Mouse (Mus musculus) MEL (cell line): ENCODE measurements around the gene Zmynd12.

ENCODE experiments used
- CTCF ChIP-seq, 3 experiments: IDR thresholded peaks in 2 of 3; conservative IDR thresholded peaks in 1 of 3; 2 replicates each; pipeline ENCODE4 v1.5.1; 2011 to 2012; ENCODE audit warnings: low read length in 3 of 3, low read depth in 2 of 3, mild to moderate bottlenecking in 2 of 3, improper control_type of control experiment in 1 of 3, inconsistent platforms in 1 of 3, mixed read lengths in 1 of 3, moderate library complexity in 1 of 3; ENCODE audit not compliant: control insufficient read depth in 1 of 3, insufficient read depth in 1 of 3, poor library complexity in 1 of 3, severe bottlenecking in 1 of 3
- E2F4 ChIP-seq: IDR thresholded peaks from 2 replicates; pipeline ENCODE4 v1.6.1; 2011; ENCODE audit warnings: low read depth, low read length, improper control_type of control experiment, borderline replicate concordance
- EP300 ChIP-seq, 2 experiments: IDR thresholded peaks; 2 replicates each; pipeline ENCODE4 v1.6.1; 2011; ENCODE audit warnings: improper control_type of control experiment in 2 of 2, low read length in 2 of 2, low read depth in 1 of 2, mild to moderate bottlenecking in 1 of 2
- MAX ChIP-seq: IDR thresholded peaks from 2 replicates; pipeline ENCODE4 v1.6.1; 2011; ENCODE audit warnings: low read length, improper control_type of control experiment
- NRF1 ChIP-seq: IDR thresholded peaks from 2 replicates; pipeline ENCODE4 v1.6.1; 2014; ENCODE audit warnings: low read depth, mild to moderate bottlenecking, inconsistent platforms, low read length, improper control_type of control experiment, moderate library complexity; ENCODE audit not compliant: poor library complexity, insufficient read depth, severe bottlenecking
- POLR2A ChIP-seq, 2 experiments: IDR thresholded peaks; 2 replicates each; pipeline ENCODE4 v1.6.1; 2011 to 2012; ENCODE audit warnings: low read length in 2 of 2, mild to moderate bottlenecking in 2 of 2, control low read depth in 1 of 2, improper control_type of control experiment in 1 of 2, low read depth in 1 of 2, moderate library complexity in 1 of 2; ENCODE audit not compliant: control insufficient read depth in 1 of 2, insufficient read depth in 1 of 2, poor library complexity in 1 of 2
- POLR2AphosphoS2 ChIP-seq: IDR thresholded peaks from 2 replicates; pipeline ENCODE4 v1.6.1; 2011; ENCODE audit warnings: low read length, improper control_type of control experiment
- POLR2AphosphoS5 ChIP-seq: IDR thresholded peaks from 2 replicates; pipeline ENCODE4 v1.6.1; 2012; ENCODE audit warnings: low read depth, borderline replicate concordance, mild to moderate bottlenecking, inconsistent platforms, low read length, moderate library complexity, mixed read lengths
- SMC3 ChIP-seq: IDR thresholded peaks from 2 replicates; pipeline ENCODE4 v1.6.1; 2011; ENCODE audit warnings: low read depth, low read length, improper control_type of control experiment
- ZNF384 ChIP-seq: IDR thresholded peaks from 2 replicates; pipeline ENCODE4 v1.6.1; 2012; ENCODE audit warnings: low read depth, mild to moderate bottlenecking, inconsistent platforms, low read length, improper control_type of control experiment

GRCm38 (mm10) chr4:119398751-119399150, 23.9 kb upstream of the Zmynd12 start:
- TF ChIP-seq EP300 (IDR thresholded peaks at IDR 0.05; ENCODE audit: low read depth in 1 of 2, low read length in 2 of 2) (no peak), CTCF (IDR thresholded peaks at IDR 0.05 in 2 of 3, conservative IDR thresholded peaks at IDR 0.05 in 1 of 3; ENCODE audit: control insufficient read depth in 1 of 3, insufficient read depth in 1 of 3, low read depth in 2 of 3, low read length in 3 of 3, poor library complexity in 1 of 3, severe bottlenecking in 1 of 3) (no peak), POLR2AphosphoS5 (no peak), POLR2AphosphoS2 (no peak), NRF1 (no peak), POLR2A (IDR thresholded peaks at IDR 0.05; ENCODE audit: control insufficient read depth in 1 of 2, insufficient read depth in 1 of 2, low read depth in 1 of 2, low read length in 2 of 2, poor library complexity in 1 of 2) (no peak), ZNF384 (no peak), E2F4 (no peak), MAX (no peak), SMC3 (no peak)
